Mouse (Mus musculus) liver, embryonic 14.5 days (tissue): ENCODE measurements around the gene Lekr1. TPM values are rescaled to one million over a fixed set of nuclear protein-coding genes. Genes with fewer than 3 reads are reported as not detected.

ENCODE experiments used
- ATAC-seq: fragments of 200-750 bp; cut with Nextera tagmentation; 2 replicates; pipeline ENCODE4 v1.8.0; 2017; ENCODE audit warnings: moderate number of reproducible peaks, mild to moderate bottlenecking, moderate library complexity; ENCODE audit not compliant: insufficient read depth
- DNase-seq, 3 experiments: peaks; one replicate each; pipeline ENCODE4 v3.0.0-alpha.2; 2012 to 2013; ENCODE audit warnings: low read depth in 3 of 3, low spot score in 3 of 3
- H3K27ac ChIP-seq: fragments of 300-500 bp; sonication (generic); 2 replicates; pipeline ENCODE4 v1.5.1; 2014; ENCODE audit warnings: moderate library complexity, mild to moderate bottlenecking, control low read depth, inconsistent platforms
- H3K27me3 ChIP-seq: fragments of 300-500 bp; sonication (generic); 2 replicates; pipeline ENCODE4 v1.6.1; 2014; ENCODE audit warnings: mild to moderate bottlenecking, low read length, moderate library complexity; ENCODE audit not compliant: control insufficient read depth, insufficient read depth
- H3K36me3 ChIP-seq: fragments of 300-500 bp; sonication (generic); replicated peaks from 2 replicates; pipeline ENCODE4 v1.6.1; 2014; ENCODE audit warnings: low read depth; ENCODE audit not compliant: control insufficient read depth, insufficient read depth
- H3K4me1 ChIP-seq, 2 experiments: fragments of 200-500 bp in 1 of 2; fragments of 300-500 bp in 1 of 2; sonication (generic) in 1 of 2; replicated peaks; 2 replicates each; pipeline ENCODE4 v1.6.1; 2012 to 2014; ENCODE audit warnings: antibody characterized with exemption in 1 of 2, inconsistent platforms in 1 of 2, low read length in 1 of 2; ENCODE audit not compliant: control insufficient read depth in 2 of 2, insufficient read depth in 2 of 2
- H3K4me2 ChIP-seq: fragments of 300-500 bp; sonication (generic); 2 replicates; pipeline ENCODE4 v1.6.1; 2014; ENCODE audit warnings: low read depth, mild to moderate bottlenecking, control low read depth, moderate library complexity
- H3K4me3 ChIP-seq, 2 experiments: fragments of 200-500 bp in 1 of 2; fragments of 300-500 bp in 1 of 2; sonication (generic) in 1 of 2; 2 replicates each; pipeline ENCODE4 v1.5.1; 2012 to 2014; ENCODE audit warnings: low read depth in 2 of 2, low read length in 2 of 2, mild to moderate bottlenecking in 2 of 2, control low read depth in 1 of 2, inconsistent platforms in 1 of 2, moderate library complexity in 1 of 2; ENCODE audit not compliant: insufficient read depth in 1 of 2
- H3K9ac ChIP-seq: fragments of 300-500 bp; sonication (generic); replicated peaks from 2 replicates; pipeline ENCODE4 v1.6.1; 2014; ENCODE audit warnings: mild to moderate bottlenecking, control low read depth, moderate library complexity
- H3K9me3 ChIP-seq: fragments of 300-500 bp; sonication (generic); 2 replicates; pipeline ENCODE4 v1.6.1; 2016; ENCODE audit warnings: low read length, mixed read lengths; ENCODE audit not compliant: control insufficient read depth
- CTCF ChIP-seq: IDR thresholded peaks from 2 replicates; pipeline ENCODE4 v1.5.1; 2016; ENCODE audit warnings: antibody characterized with exemption, low read depth, control low read depth
- EP300 ChIP-seq: IDR thresholded peaks from 2 replicates; pipeline ENCODE4 v1.6.1; 2016; ENCODE audit warnings: antibody characterized with exemption, low read depth
- WGBS: fragments of 180-500 bp; shearing (Covaris S2); extraction: QIAGEN DNeasy Blood & Tissue Kit; methylation state at CpG from one replicate; pipeline ENCODE4 v1.1.7; 2014; ENCODE audit not compliant: insufficient replicate concordance; 5-methylcytosine and 5-hydroxymethylcytosine counted together
- polyA plus RNA-seq, 2 experiments: library from polyadenylated mRNA; depleted of rRNA in 1 of 2; stranded (reverse) in 1 of 2; unstranded in 1 of 2; fragments of >200 nt; fragmentation: Nextera tagmentation in 1 of 2; extraction: Ambion mirVana in 1 of 2; gene quantifications; 2 replicates each; pipeline versions ENCODE4 v1.2.1 to v1.2.3; 2012 to 2014

Lekr1 gene
- polyA plus RNA-seq, 2 experiments, result 0.48 to 0.96 TPM

- no peaks in the 10 kb centered on the region for H3K27me3 ChIP-seq
- no peak for DNase-seq
- 71% methylated on average over 7 of the region's 7 CpGs for WGBS
- H3K27ac ChIP-seq, result no peak overlapping the region
- no peaks in the 10 kb centered on the region for H3K4me1 ChIP-seq
- no peak for TF ChIP-seq EP300
- no peak for TF ChIP-seq CTCF
- no peaks in the 10 kb centered on the region for H3K36me3 ChIP-seq
- ATAC-seq, result no peak
- H3K4me2 ChIP-seq, result no peak overlapping the region
- no peaks in the 10 kb centered on the region for H3K9me3 ChIP-seq
- H3K4me3 ChIP-seq, result no peak overlapping the region
- H3K9ac ChIP-seq, result no peak overlapping the region
Measured at GRCm38 (mm10) chr3:65626290-65626914, 39.6 kb upstream of the Lekr1 start.

- no peaks in the 10 kb centered on the region for H3K9me3 ChIP-seq
- no peaks in the 10 kb centered on the region for H3K27me3 ChIP-seq
- no peak for DNase-seq
- TF ChIP-seq CTCF (no peak), EP300 (no peak)
- no peak overlapping the region for H3K9ac ChIP-seq
- H3K27ac ChIP-seq, result no peak overlapping the region
- H3K36me3 ChIP-seq, result no peaks in the 10 kb centered on the region
- H3K4me1 ChIP-seq, result no peaks in the 10 kb centered on the region
- no peak for ATAC-seq
- no peak overlapping the region for H3K4me3 ChIP-seq
- H3K4me2 ChIP-seq, result no peak overlapping the region
- 65% methylated on average over 6 of the region's 6 CpGs for WGBS
Measured at GRCm38 (mm10) chr3:65627021-65627706, 38.9 kb upstream of the Lekr1 start.

- Histone ChIP-seq H3K4me1 (no peaks in the 10 kb centered on the region), H3K27me3 (no peaks in the 10 kb centered on the region), H3K27ac (no peak overlapping the region), H3K4me3 (no peak overlapping the region), H3K36me3 (no peaks in the 10 kb centered on the region), H3K4me2 (no peak overlapping the region), H3K9ac (no peak overlapping the region), H3K9me3 (no peaks in the 10 kb centered on the region)
- DNase-seq, result no peak
- no peak for TF ChIP-seq EP300
- no peak for TF ChIP-seq CTCF
- no peak for ATAC-seq
- WGBS, result 64% methylated on average over 2 of the region's 2 CpGs
Measured at GRCm38 (mm10) chr3:65627707-65628028, 38.4 kb upstream of the Lekr1 start.

GRCm38 (mm10) chr3:65629565-65630112 is 36.4 kb upstream of the Lekr1 start:
- ATAC-seq (no peak), DNase-seq (no peak)
- Histone ChIP-seq H3K4me2 (no peak overlapping the region), H3K36me3 (no peaks in the 10 kb centered on the region), H3K4me3 (no peak overlapping the region), H3K9ac (no peak overlapping the region), H3K9me3 (no peaks in the 10 kb centered on the region), H3K27ac (no peak overlapping the region), H3K27me3 (no peaks in the 10 kb centered on the region), H3K4me1 (no peaks in the 10 kb centered on the region)
- TF ChIP-seq CTCF, result no peak
- no peak for TF ChIP-seq EP300
- 60% methylated on average over 9 of the region's 9 CpGs for WGBS

- 39% methylated on average over 4 of the region's 4 CpGs for WGBS
- Histone ChIP-seq H3K9ac (no peak overlapping the region), H3K27ac (no peak overlapping the region), H3K36me3 (no peaks in the 10 kb centered on the region), H3K27me3 (no peaks in the 10 kb centered on the region), H3K4me2 (no peak overlapping the region), H3K9me3 (no peaks in the 10 kb centered on the region), H3K4me3 (no peak overlapping the region), H3K4me1 (no peaks in the 10 kb centered on the region)
- ATAC-seq (no peak), DNase-seq (no peak)
- TF ChIP-seq EP300 (no peak), CTCF (no peak)
Measured at GRCm38 (mm10) chr3:65633604-65634003, 32.4 kb upstream of the Lekr1 start.
